Mouse (Mus musculus): Measurements from ENCODE around the gene Frmd5. TPM values are rescaled to one million over a fixed set of nuclear protein-coding genes. Genes with fewer than 3 reads are reported as not detected.

Frmd5 gene
- polyA plus RNA-seq, 1 experiment from 2014 or later = 27.9 TPM

- H3K4me1 ChIP-seq (ENCODE audit: control insufficient read depth, insufficient read depth, low read length) = peaks cover 15% of the 10 kb centered on the region
- 64% methylated on average over 8 of the region's 8 CpGs for WGBS
- H3K4me3 ChIP-seq (ENCODE audit: low read depth, low read length) = no peak overlapping the region
- H3K27ac ChIP-seq (ENCODE audit: low read length) = no peak overlapping the region
- no peaks in the 10 kb centered on the region for H3K36me3 ChIP-seq (ENCODE audit: control insufficient read depth, insufficient read depth, low read length)
- no peak overlapping the region for H3K4me2 ChIP-seq (ENCODE audit: low read length)
- no peak for ATAC-seq
- H3K9me3 ChIP-seq (replicated peaks; ENCODE audit: control insufficient read depth, low read length, poor library complexity, severe bottlenecking) = no peaks in the 10 kb centered on the region
- H3K9ac ChIP-seq (ENCODE audit: low read depth, low read length) = no peak overlapping the region
- H3K27me3 ChIP-seq (ENCODE audit: control insufficient read depth, insufficient read depth, low read depth, low read length) = no peaks in the 10 kb centered on the region
Observed at GRCm38 (mm10) chr2:121674211-121674610, 132.7 kb downstream of the Frmd5 start.

DNA sequence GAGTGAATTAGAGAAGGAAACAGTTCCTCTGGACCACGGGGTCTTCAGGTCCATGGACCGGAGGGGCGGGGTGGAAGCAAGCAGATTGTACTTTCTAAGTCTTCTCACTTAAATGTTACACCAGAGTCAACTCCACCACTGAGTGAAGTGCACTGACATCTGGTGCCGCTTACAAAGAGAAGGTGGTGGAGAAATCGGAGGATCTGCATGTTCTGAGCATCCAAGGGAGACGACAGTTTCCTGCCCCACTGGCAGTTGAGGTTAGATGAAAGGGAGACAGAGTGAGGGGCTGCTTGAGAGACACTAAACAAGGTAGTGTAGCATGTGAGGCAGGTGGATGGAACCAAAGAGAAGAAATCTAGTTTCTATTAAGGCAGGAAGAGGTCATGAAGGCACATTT, 137.0 kb downstream of the Frmd5 start:
- ATAC-seq = no peak
- Histone ChIP-seq H3K4me1 (ENCODE audit: control insufficient read depth, insufficient read depth, low read length) (no peaks in the 10 kb centered on the region), H3K27ac (ENCODE audit: low read length) (no peak overlapping the region), H3K36me3 (ENCODE audit: control insufficient read depth, insufficient read depth, low read length) (no peaks in the 10 kb centered on the region), H3K4me3 (ENCODE audit: low read depth, low read length) (no peak overlapping the region), H3K27me3 (ENCODE audit: control insufficient read depth, insufficient read depth, low read depth, low read length) (no peaks in the 10 kb centered on the region), H3K4me2 (ENCODE audit: low read length) (no peak overlapping the region), H3K9me3 (replicated peaks; ENCODE audit: control insufficient read depth, low read length, poor library complexity, severe bottlenecking) (no peaks in the 10 kb centered on the region), H3K9ac (ENCODE audit: low read depth, low read length) (no peak overlapping the region)
- WGBS = 92% methylated on average over 6 of the region's 6 CpGs

GRCm38 (mm10) chr2:121668256-121668655, 138.6 kb downstream of the Frmd5 start:
- no peak overlapping the region for H3K4me2 ChIP-seq (ENCODE audit: low read length)
- ATAC-seq = no peak
- H3K4me1 ChIP-seq (ENCODE audit: control insufficient read depth, insufficient read depth, low read length) = no peaks in the 10 kb centered on the region
- H3K9me3 ChIP-seq (replicated peaks; ENCODE audit: control insufficient read depth, low read length, poor library complexity, severe bottlenecking) = no peaks in the 10 kb centered on the region
- WGBS = 90% methylated on average over 4 of the region's 4 CpGs
- no peaks in the 10 kb centered on the region for H3K36me3 ChIP-seq (ENCODE audit: control insufficient read depth, insufficient read depth, low read length)
- H3K27ac ChIP-seq (ENCODE audit: low read length) = no peak overlapping the region
- no peak overlapping the region for H3K4me3 ChIP-seq (ENCODE audit: low read depth, low read length)
- H3K27me3 ChIP-seq (ENCODE audit: control insufficient read depth, insufficient read depth, low read depth, low read length) = no peaks in the 10 kb centered on the region
- no peak overlapping the region for H3K9ac ChIP-seq (ENCODE audit: low read depth, low read length)

DNA sequence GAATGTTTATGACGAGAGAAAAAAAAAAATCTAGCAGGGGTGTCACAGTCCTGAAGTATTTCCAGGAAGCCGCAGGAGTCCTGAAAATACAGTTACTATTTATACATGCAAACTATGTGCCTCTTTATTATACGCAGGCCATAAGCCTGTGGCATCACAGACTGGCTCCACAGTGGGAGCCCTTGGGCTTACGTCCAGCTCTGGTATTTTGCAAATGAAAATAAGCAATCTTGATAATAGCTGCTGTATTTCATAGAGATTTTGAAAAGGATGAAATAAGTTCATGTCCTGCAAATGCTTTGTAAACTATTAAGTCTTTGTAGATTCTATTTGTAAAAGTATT, 145.8 kb downstream of the Frmd5 start:
- no peaks in the 10 kb centered on the region for H3K36me3 ChIP-seq (ENCODE audit: control insufficient read depth, insufficient read depth, low read length)
- peaks cover 6% of the 10 kb centered on the region; the same call in 1 of the 2 replicates for H3K4me1 ChIP-seq (ENCODE audit: control insufficient read depth, insufficient read depth, low read length)
- no peak overlapping the region for H3K4me2 ChIP-seq (ENCODE audit: low read length)
- H3K4me3 ChIP-seq (ENCODE audit: low read depth, low read length) = no peak overlapping the region
- no peaks in the 10 kb centered on the region for H3K27me3 ChIP-seq (ENCODE audit: control insufficient read depth, insufficient read depth, low read depth, low read length)
- no peaks in the 10 kb centered on the region for H3K9me3 ChIP-seq (replicated peaks; ENCODE audit: control insufficient read depth, low read length, poor library complexity, severe bottlenecking)
- H3K9ac ChIP-seq (ENCODE audit: low read depth, low read length) = no peak overlapping the region
- ATAC-seq = no peak
- H3K27ac ChIP-seq (ENCODE audit: low read length) = no peak overlapping the region
- 50% methylated on average over 4 of the region's 4 CpGs for WGBS

DNA sequence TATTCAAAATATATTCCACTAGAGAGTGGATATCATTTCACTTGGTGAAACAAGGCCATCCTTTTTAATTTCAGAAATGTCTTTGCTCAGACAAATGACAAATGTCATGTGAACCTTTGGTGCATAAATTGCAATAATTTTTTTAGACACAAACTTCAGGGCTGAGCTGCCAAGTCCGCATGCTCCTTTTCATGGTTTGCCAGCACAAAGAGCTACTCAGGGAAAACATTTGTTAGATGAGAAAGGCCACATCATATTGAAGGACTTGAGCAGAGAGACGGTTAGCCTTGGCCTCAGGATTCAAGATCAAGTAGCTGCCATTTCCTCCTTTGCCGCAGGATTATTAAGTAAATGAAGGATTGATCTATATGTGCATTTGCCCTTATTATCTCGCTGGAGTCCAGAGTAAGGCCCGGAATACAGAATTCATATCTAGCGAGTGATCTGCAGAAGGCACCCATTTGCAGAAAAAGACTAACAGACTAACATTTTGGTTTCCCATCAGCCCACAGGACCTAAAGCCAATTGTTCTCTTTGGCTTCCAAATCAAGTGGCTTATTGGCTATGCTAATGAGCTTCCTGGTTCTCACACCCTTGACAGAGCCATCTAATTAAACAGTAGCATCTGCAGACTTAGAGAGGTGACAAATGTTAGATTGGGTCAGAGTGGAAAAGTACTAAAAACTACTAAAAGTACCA, 146.3 kb downstream of the Frmd5 start:
- WGBS = 51% methylated on average over 6 of the region's 6 CpGs
- no peak overlapping the region for H3K4me3 ChIP-seq (ENCODE audit: low read depth, low read length)
- H3K9me3 ChIP-seq (replicated peaks; ENCODE audit: control insufficient read depth, low read length, poor library complexity, severe bottlenecking) = no peaks in the 10 kb centered on the region
- H3K9ac ChIP-seq (ENCODE audit: low read depth, low read length) = no peak overlapping the region
- ATAC-seq = no peak
- no peaks in the 10 kb centered on the region for H3K27me3 ChIP-seq (ENCODE audit: control insufficient read depth, insufficient read depth, low read depth, low read length)
- H3K36me3 ChIP-seq (ENCODE audit: control insufficient read depth, insufficient read depth, low read length) = no peaks in the 10 kb centered on the region
- H3K27ac ChIP-seq (ENCODE audit: low read length) = peak overlapping the region; percentile 31; the same call in 1 of the 2 replicates
- peaks cover 6% of the 10 kb centered on the region; the same call in 1 of the 2 replicates for H3K4me1 ChIP-seq (ENCODE audit: control insufficient read depth, insufficient read depth, low read length)
- no peak overlapping the region for H3K4me2 ChIP-seq (ENCODE audit: low read length)

DNA sequence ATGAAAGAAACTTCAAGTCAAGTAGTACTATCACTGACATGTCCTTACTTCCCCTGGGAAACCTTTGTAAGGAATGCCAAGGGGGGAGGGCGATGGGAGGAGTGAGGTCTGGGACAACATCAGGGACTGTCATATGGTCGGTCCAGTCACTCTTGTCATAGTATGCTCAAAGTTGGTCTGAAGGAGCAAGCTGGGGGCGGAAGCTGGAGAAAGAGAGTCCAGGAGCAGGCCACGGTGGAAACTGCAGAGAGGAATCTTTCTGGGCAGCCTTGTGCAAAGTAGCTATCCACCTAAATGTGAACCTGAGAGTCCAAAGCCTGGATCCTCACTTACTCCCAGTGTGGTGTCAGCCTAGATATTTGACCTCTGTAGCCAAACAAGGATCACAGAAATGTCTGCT, 147.5 kb downstream of the Frmd5 start:
- Histone ChIP-seq H3K9ac (ENCODE audit: low read depth, low read length) (no peak overlapping the region), H3K36me3 (ENCODE audit: control insufficient read depth, insufficient read depth, low read length) (no peaks in the 10 kb centered on the region), H3K27me3 (ENCODE audit: control insufficient read depth, insufficient read depth, low read depth, low read length) (no peaks in the 10 kb centered on the region), H3K27ac (ENCODE audit: low read length) (no peak overlapping the region), H3K4me3 (ENCODE audit: low read depth, low read length) (no peak overlapping the region), H3K4me1 (ENCODE audit: control insufficient read depth, insufficient read depth, low read length) (peaks cover 6% of the 10 kb centered on the region; the same call in 1 of the 2 replicates), H3K4me2 (ENCODE audit: low read length) (no peak overlapping the region), H3K9me3 (replicated peaks; ENCODE audit: control insufficient read depth, low read length, poor library complexity, severe bottlenecking) (no peaks in the 10 kb centered on the region)
- no peak for ATAC-seq
- 82% methylated on average over 4 of the region's 4 CpGs for WGBS

- WGBS = 75% methylated on average over 5 of the region's 5 CpGs
- H3K4me1 ChIP-seq (ENCODE audit: control insufficient read depth, insufficient read depth, low read length) = peaks cover 6% of the 10 kb centered on the region; the same call in 1 of the 2 replicates
Observed at GRCm38 (mm10) chr2:121658123-121658767, 148.6 kb downstream of the Frmd5 start.

GRCm38 (mm10) chr2:121655966-121656365, 150.9 kb downstream of the Frmd5 start:
- Histone ChIP-seq H3K27me3 (ENCODE audit: control insufficient read depth, insufficient read depth, low read depth, low read length) (no peaks in the 10 kb centered on the region), H3K36me3 (ENCODE audit: control insufficient read depth, insufficient read depth, low read length) (no peaks in the 10 kb centered on the region), H3K27ac (ENCODE audit: low read length) (no peak overlapping the region), H3K4me1 (ENCODE audit: control insufficient read depth, insufficient read depth, low read length) (peaks cover 5% of the 10 kb centered on the region; the same call in 1 of the 2 replicates), H3K4me3 (ENCODE audit: low read depth, low read length) (no peak overlapping the region), H3K4me2 (ENCODE audit: low read length) (no peak overlapping the region), H3K9ac (ENCODE audit: low read depth, low read length) (no peak overlapping the region), H3K9me3 (replicated peaks; ENCODE audit: control insufficient read depth, low read length, poor library complexity, severe bottlenecking) (no peaks in the 10 kb centered on the region)
- ATAC-seq = no peak
- WGBS = 92% methylated on average over 6 of the region's 6 CpGs

More at GRCm38 (mm10) chr2:121658123-121658767, 148.6 kb downstream of the Frmd5 start:
- Histone ChIP-seq H3K4me3 (ENCODE audit: low read depth, low read length) (no peak overlapping the region), H3K27ac (ENCODE audit: low read length) (no peak overlapping the region), H3K27me3 (ENCODE audit: control insufficient read depth, insufficient read depth, low read depth, low read length) (no peaks in the 10 kb centered on the region), H3K9ac (ENCODE audit: low read depth, low read length) (no peak overlapping the region), H3K4me2 (ENCODE audit: low read length) (no peak overlapping the region), H3K9me3 (replicated peaks; ENCODE audit: control insufficient read depth, low read length, poor library complexity, severe bottlenecking) (no peaks in the 10 kb centered on the region), H3K36me3 (ENCODE audit: control insufficient read depth, insufficient read depth, low read length) (no peaks in the 10 kb centered on the region)
- ATAC-seq = no peak

DNA sequence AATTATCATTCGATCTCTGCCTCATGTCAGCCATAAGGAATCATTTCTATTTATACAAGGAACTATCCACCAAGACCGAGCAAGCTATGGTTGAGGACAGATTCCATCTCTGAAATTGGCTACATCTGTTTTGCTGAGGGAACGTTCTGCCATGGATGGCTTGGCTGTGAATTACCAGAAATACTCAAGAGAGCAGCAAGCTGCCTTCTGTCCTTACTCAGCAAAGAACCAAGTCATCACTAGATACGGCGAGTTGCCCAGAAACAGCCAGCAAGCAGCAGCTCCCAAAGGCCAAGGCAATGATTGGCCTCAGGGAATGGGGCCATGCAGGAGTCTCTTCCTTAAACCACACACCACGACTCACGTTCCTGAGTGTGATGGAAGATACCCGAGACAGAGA, 151.8 kb downstream of the Frmd5 start:
- H3K36me3 ChIP-seq (ENCODE audit: control insufficient read depth, insufficient read depth, low read length) = no peaks in the 10 kb centered on the region
- H3K4me3 ChIP-seq (ENCODE audit: low read depth, low read length) = no peak overlapping the region
- H3K9me3 ChIP-seq (replicated peaks; ENCODE audit: control insufficient read depth, low read length, poor library complexity, severe bottlenecking) = no peaks in the 10 kb centered on the region
- H3K4me1 ChIP-seq (ENCODE audit: control insufficient read depth, insufficient read depth, low read length) = no peaks in the 10 kb centered on the region
- H3K27me3 ChIP-seq (ENCODE audit: control insufficient read depth, insufficient read depth, low read depth, low read length) = no peaks in the 10 kb centered on the region
- ATAC-seq = no peak
- WGBS = 89% methylated on average over 8 of the region's 8 CpGs
- no peak overlapping the region for H3K4me2 ChIP-seq (ENCODE audit: low read length)
- no peak overlapping the region for H3K9ac ChIP-seq (ENCODE audit: low read depth, low read length)
- H3K27ac ChIP-seq (ENCODE audit: low read length) = no peak overlapping the region

Data from midbrain, embryonic 16.5 days (tissue).